Mouse (Mus musculus): ENCODE data around the gene Dock2. TPM values are rescaled to one million over a fixed set of nuclear protein-coding genes. Genes with fewer than 3 reads are reported as not detected.

The Dock2 gene
- polyA plus RNA-seq, 1 experiment from 2014 or later = 0.58 TPM

- Histone ChIP-seq H3K4me3 (replicated peaks) (no peak overlapping the region), H3K9me3 (no peaks in the 10 kb centered on the region), H3K4me2 (no peak overlapping the region), H3K27ac (no peak overlapping the region), H3K9ac (replicated peaks) (no peak overlapping the region), H3K36me3 (no peaks in the 10 kb centered on the region), H3K27me3 (peaks cover 3% of the 10 kb centered on the region; the same call in 1 of the 2 replicates), H3K4me1 (replicated peaks) (no peaks in the 10 kb centered on the region; the same call in 1 of the 2 replicates)
- WGBS = 79% methylated on average over 9 of the region's 9 CpGs
- no peak for ATAC-seq (ENCODE audit: insufficient number of reproducible peaks, insufficient read depth, low FRiP score, low TSS enrichment, low read depth)
Measured at GRCm38 (mm10) chr11:34726699-34727347, 56.9 kb downstream of the Dock2 start.

- no peak for ATAC-seq (ENCODE audit: insufficient number of reproducible peaks, insufficient read depth, low FRiP score, low TSS enrichment, low read depth)
- Histone ChIP-seq H3K4me1 (replicated peaks) (no peaks in the 10 kb centered on the region), H3K27me3 (no peaks in the 10 kb centered on the region), H3K36me3 (no peaks in the 10 kb centered on the region), H3K9me3 (no peaks in the 10 kb centered on the region), H3K27ac (no peak overlapping the region), H3K4me2 (no peak overlapping the region), H3K9ac (replicated peaks) (no peak overlapping the region), H3K4me3 (replicated peaks) (no peak overlapping the region)
- 86% methylated on average over 5 of the region's 5 CpGs for WGBS
Measured at GRCm38 (mm10) chr11:34713360-34713759, 70.3 kb downstream of the Dock2 start.

DNA sequence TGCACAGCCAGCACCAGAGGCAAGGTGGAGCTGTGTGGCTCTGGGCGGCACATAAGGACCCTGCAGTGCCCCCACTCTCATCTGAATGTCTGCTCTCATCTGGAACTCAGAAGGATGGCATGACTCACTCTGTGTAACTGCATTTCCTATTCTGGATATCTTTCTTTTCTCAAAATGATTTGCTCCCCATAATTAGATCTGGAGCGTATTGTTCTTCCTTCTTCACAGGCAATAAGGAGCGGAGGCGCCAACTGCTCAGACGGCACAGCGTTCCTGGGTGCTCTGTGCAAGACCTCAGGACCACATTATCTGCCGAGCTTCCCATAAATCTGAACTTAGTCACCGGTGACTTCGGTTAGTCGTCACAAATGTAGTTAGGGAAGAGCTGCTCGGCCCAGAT is 75.4 kb downstream of the Dock2 start:
- H3K9me3 ChIP-seq = no peaks in the 10 kb centered on the region
- WGBS = 83% methylated on average over 11 of the region's 11 CpGs
- H3K4me1 ChIP-seq (replicated peaks) = no peaks in the 10 kb centered on the region
- no peak overlapping the region for H3K4me2 ChIP-seq
- no peak for ATAC-seq (ENCODE audit: insufficient number of reproducible peaks, insufficient read depth, low FRiP score, low TSS enrichment, low read depth)
- no peak overlapping the region for H3K27ac ChIP-seq
- no peak overlapping the region for H3K4me3 ChIP-seq (replicated peaks)
- H3K27me3 ChIP-seq = no peaks in the 10 kb centered on the region
- no peak overlapping the region for H3K9ac ChIP-seq (replicated peaks)
- H3K36me3 ChIP-seq = no peaks in the 10 kb centered on the region

GRCm38 (mm10) chr11:34707360-34707759 is 76.3 kb downstream of the Dock2 start:
- 82% methylated on average over 5 of the region's 5 CpGs for WGBS
- no peaks in the 10 kb centered on the region for H3K36me3 ChIP-seq
- no peak overlapping the region for H3K4me2 ChIP-seq
- no peaks in the 10 kb centered on the region for H3K4me1 ChIP-seq (replicated peaks)
- H3K9me3 ChIP-seq = no peaks in the 10 kb centered on the region
- H3K27ac ChIP-seq = no peak overlapping the region
- no peak overlapping the region for H3K9ac ChIP-seq (replicated peaks)
- ATAC-seq (ENCODE audit: insufficient number of reproducible peaks, insufficient read depth, low FRiP score, low TSS enrichment, low read depth) = no peak
- H3K27me3 ChIP-seq = no peaks in the 10 kb centered on the region
- H3K4me3 ChIP-seq (replicated peaks) = no peak overlapping the region

DNA sequence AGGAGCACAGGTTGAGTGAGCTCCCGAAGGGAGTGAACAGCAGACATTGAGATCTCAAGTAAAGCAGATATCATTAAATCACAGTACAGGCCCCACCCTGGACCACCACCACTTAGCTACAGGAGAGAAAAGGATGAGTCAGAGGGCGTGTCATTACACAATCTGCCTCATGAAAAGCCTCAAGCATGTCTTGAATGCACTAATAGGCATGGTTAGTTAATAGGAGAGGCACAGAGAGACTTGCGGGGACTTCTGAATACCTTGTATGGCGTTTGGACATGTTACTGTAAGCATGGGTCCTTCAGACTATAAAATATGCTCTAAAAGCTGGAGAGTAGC is 78.6 kb downstream of the Dock2 start:
- H3K27ac ChIP-seq = no peak overlapping the region

GRCm38 (mm10) chr11:34704384-34705107 is 79.1 kb downstream of the Dock2 start:
- ATAC-seq (ENCODE audit: insufficient number of reproducible peaks, insufficient read depth, low FRiP score, low TSS enrichment, low read depth) = no peak
- 56% methylated on average over 8 of the region's 8 CpGs for WGBS

More for the DNA sequence above, 78.6 kb downstream of the Dock2 start:
- H3K9ac ChIP-seq (replicated peaks) = no peak overlapping the region
- no peaks in the 10 kb centered on the region for H3K9me3 ChIP-seq
- H3K36me3 ChIP-seq = no peaks in the 10 kb centered on the region
- H3K27me3 ChIP-seq = no peaks in the 10 kb centered on the region
- no peak for ATAC-seq (ENCODE audit: insufficient number of reproducible peaks, insufficient read depth, low FRiP score, low TSS enrichment, low read depth)
- no peak overlapping the region for H3K4me3 ChIP-seq (replicated peaks)
- no peak overlapping the region for H3K4me2 ChIP-seq
- H3K4me1 ChIP-seq (replicated peaks) = no peaks in the 10 kb centered on the region
- WGBS = 75% methylated on average over 4 of the region's 4 CpGs

GRCm38 (mm10) chr11:34703851-34704250 is 79.8 kb downstream of the Dock2 start:
- Histone ChIP-seq H3K27me3 (no peaks in the 10 kb centered on the region), H3K27ac (no peak overlapping the region), H3K9ac (replicated peaks) (no peak overlapping the region), H3K4me2 (no peak overlapping the region), H3K36me3 (no peaks in the 10 kb centered on the region), H3K9me3 (no peaks in the 10 kb centered on the region), H3K4me1 (replicated peaks) (no peaks in the 10 kb centered on the region), H3K4me3 (replicated peaks) (no peak overlapping the region)
- no peak for ATAC-seq (ENCODE audit: insufficient number of reproducible peaks, insufficient read depth, low FRiP score, low TSS enrichment, low read depth)
- whole genome bisulfite sequencing = 71% methylated on average over 6 of the region's 6 CpGs

More at GRCm38 (mm10) chr11:34704384-34705107, 79.1 kb downstream of the Dock2 start:
- Histone ChIP-seq H3K27ac (no peak overlapping the region), H3K36me3 (no peaks in the 10 kb centered on the region), H3K4me2 (no peak overlapping the region), H3K9me3 (no peaks in the 10 kb centered on the region), H3K4me3 (replicated peaks) (no peak overlapping the region), H3K9ac (replicated peaks) (no peak overlapping the region), H3K27me3 (no peaks in the 10 kb centered on the region), H3K4me1 (replicated peaks) (no peaks in the 10 kb centered on the region)

DNA sequence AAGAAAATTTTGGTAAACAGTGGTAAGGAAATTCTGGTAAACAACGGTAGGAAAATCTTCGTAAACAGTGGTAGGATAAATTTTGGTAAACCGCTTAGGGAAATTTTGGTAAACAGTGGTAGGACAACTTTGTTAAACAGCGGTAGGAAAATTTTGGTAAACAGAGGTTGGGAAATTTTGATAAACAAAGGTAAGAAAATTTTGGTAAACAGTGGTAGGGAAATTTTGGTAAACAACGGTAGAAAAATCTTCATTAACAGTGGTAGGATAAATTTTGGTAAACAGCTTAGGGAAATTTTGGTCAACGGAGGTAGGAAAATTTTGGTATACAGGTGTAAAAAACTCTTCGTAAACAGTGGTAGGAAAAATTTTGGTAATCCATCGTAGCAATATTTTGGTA is 101.9 kb downstream of the Dock2 start:
- Histone ChIP-seq H3K36me3 (no peaks in the 10 kb centered on the region), H3K27me3 (no peaks in the 10 kb centered on the region), H3K4me3 (replicated peaks) (no peak overlapping the region), H3K9me3 (no peaks in the 10 kb centered on the region), H3K9ac (replicated peaks) (no peak overlapping the region), H3K4me1 (replicated peaks) (no peaks in the 10 kb centered on the region), H3K27ac (no peak overlapping the region), H3K4me2 (no peak overlapping the region)
- ATAC-seq (ENCODE audit: insufficient number of reproducible peaks, insufficient read depth, low FRiP score, low TSS enrichment, low read depth) = no peak
- 50% methylated on average over 8 of the region's 8 CpGs for WGBS

- Histone ChIP-seq H3K36me3 (no peaks in the 10 kb centered on the region), H3K4me2 (no peak overlapping the region), H3K9ac (replicated peaks) (no peak overlapping the region), H3K4me1 (replicated peaks) (no peaks in the 10 kb centered on the region), H3K27me3 (no peaks in the 10 kb centered on the region), H3K4me3 (replicated peaks) (no peak overlapping the region), H3K27ac (no peak overlapping the region), H3K9me3 (peaks cover 11% of the 10 kb centered on the region)
- no peak for ATAC-seq (ENCODE audit: insufficient number of reproducible peaks, insufficient read depth, low FRiP score, low TSS enrichment, low read depth)
- WGBS = 74% methylated on average over 7 of the region's 7 CpGs
Measured at GRCm38 (mm10) chr11:34544631-34545030, 239.1 kb downstream of the Dock2 start.

- Histone ChIP-seq H3K9ac (replicated peaks) (no peak overlapping the region), H3K4me2 (no peak overlapping the region), H3K27ac (no peak overlapping the region), H3K4me1 (replicated peaks) (no peaks in the 10 kb centered on the region), H3K9me3 (no peaks in the 10 kb centered on the region), H3K27me3 (no peaks in the 10 kb centered on the region), H3K4me3 (replicated peaks) (no peak overlapping the region), H3K36me3 (no peaks in the 10 kb centered on the region)
- no peak for ATAC-seq (ENCODE audit: insufficient number of reproducible peaks, insufficient read depth, low FRiP score, low TSS enrichment, low read depth)
- 89% methylated on average over 10 of the region's 10 CpGs for WGBS
Measured at GRCm38 (mm10) chr11:34532131-34532530, 251.6 kb downstream of the Dock2 start.

- H3K9ac ChIP-seq (replicated peaks) = no peak overlapping the region
- H3K27ac ChIP-seq = no peak overlapping the region
- no peak overlapping the region for H3K4me2 ChIP-seq
- H3K27me3 ChIP-seq = no peaks in the 10 kb centered on the region
- no peak for ATAC-seq (ENCODE audit: insufficient number of reproducible peaks, insufficient read depth, low FRiP score, low TSS enrichment, low read depth)
- no peaks in the 10 kb centered on the region for H3K9me3 ChIP-seq
- no peaks in the 10 kb centered on the region for H3K4me1 ChIP-seq (replicated peaks)
- WGBS = 96% methylated on average over 3 of the region's 3 CpGs
- H3K4me3 ChIP-seq (replicated peaks) = no peak overlapping the region
- no peaks in the 10 kb centered on the region for H3K36me3 ChIP-seq
Measured at GRCm38 (mm10) chr11:34530971-34531370, 252.7 kb downstream of the Dock2 start.

DNA sequence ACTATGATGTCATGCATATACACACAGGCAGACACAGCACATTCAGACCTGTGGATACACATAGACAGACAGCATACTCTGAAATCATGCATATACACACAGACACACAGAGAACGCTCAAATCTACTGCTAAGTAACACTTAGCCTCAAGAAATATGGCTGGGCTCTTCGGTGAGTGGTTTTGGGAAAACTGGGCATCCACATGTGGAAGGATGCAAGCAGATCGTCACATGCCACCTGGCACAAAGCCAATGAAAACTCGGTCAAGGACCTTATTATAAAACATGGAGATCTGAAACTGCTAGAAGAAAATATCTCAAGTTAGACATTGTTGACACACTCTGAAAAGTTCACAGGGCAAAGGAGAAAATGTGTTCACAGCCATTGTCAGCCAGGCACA is 255.7 kb downstream of the Dock2 start:
- Histone ChIP-seq H3K36me3 (no peaks in the 10 kb centered on the region), H3K9me3 (no peaks in the 10 kb centered on the region), H3K9ac (replicated peaks) (no peak overlapping the region), H3K4me3 (replicated peaks) (no peak overlapping the region), H3K27me3 (no peaks in the 10 kb centered on the region), H3K27ac (no peak overlapping the region), H3K4me1 (replicated peaks) (no peaks in the 10 kb centered on the region), H3K4me2 (no peak overlapping the region)
- 86% methylated on average over 4 of the region's 4 CpGs for WGBS
- ATAC-seq (ENCODE audit: insufficient number of reproducible peaks, insufficient read depth, low FRiP score, low TSS enrichment, low read depth) = no peak
